Mouse (Mus musculus) kidney, postnatal 25 days (tissue): ENCODE measurements around the gene Slc2a4.
"Not testable (repeated sequence)": the region's sequence is repeated elsewhere in the genome, so short reads cannot be mapped to it uniquely, and the experiment has no call there.

ENCODE experiments used
- DNase-seq, 2 experiments: peaks; one replicate each; pipeline ENCODE4 v3.0.0; 2021; ENCODE audit warnings: mixed read lengths in 2 of 2

The Slc2a4 gene

GRCm38 (mm10) chr11:69919053-69919452 is 28.9 kb downstream of the Slc2a4 start:
- no peak for DNase-seq

GRCm38 (mm10) chr11:69918118-69918517 is 29.9 kb downstream of the Slc2a4 start:
- DNase-seq = no peak

- DNase-seq = no peak
Measured at GRCm38 (mm10) chr11:69917379-69917948, 30.5 kb downstream of the Slc2a4 start.

GRCm38 (mm10) chr11:69916652-69917378 is 31.2 kb downstream of the Slc2a4 start:
- not testable (repeated sequence) for DNase-seq

GRCm38 (mm10) chr11:69915667-69916627 is 32.0 kb downstream of the Slc2a4 start:
- DNase-seq = no peak

GRCm38 (mm10) chr11:69914917-69915430 is 33.0 kb downstream of the Slc2a4 start:
- DNase-seq = no peak

- DNase-seq = no peak
Measured at GRCm38 (mm10) chr11:69914372-69914764, 33.6 kb downstream of the Slc2a4 start.

GRCm38 (mm10) chr11:69913554-69914371 is 34.2 kb downstream of the Slc2a4 start, which contains the start of gene Gps2:
Gene Gps2 (plus strand): TSS chr11:69913888.
- DNase-seq = peak; percentile 94 to 96

GRCm38 (mm10) chr11:69912716-69913530 is 35.1 kb downstream of the Slc2a4 start:
- DNase-seq = no peak

GRCm38 (mm10) chr11:69911701-69912100 is 36.3 kb downstream of the Slc2a4 start:
- no peak for DNase-seq

GRCm38 (mm10) chr11:69910781-69911560 is 37.0 kb downstream of the Slc2a4 start:
- peak; percentile 72 to 92 for DNase-seq

GRCm38 (mm10) chr11:69910177-69910576 is 37.8 kb downstream of the Slc2a4 start:
- no peak for DNase-seq

GRCm38 (mm10) chr11:69909174-69909573 is 38.8 kb downstream of the Slc2a4 start:
- no peak for DNase-seq

GRCm38 (mm10) chr11:69908645-69909044 is 39.3 kb downstream of the Slc2a4 start:
- DNase-seq = peak; percentile 94 to 97

GRCm38 (mm10) chr11:69904311-69904710 is 43.7 kb downstream of the Slc2a4 start:
- DNase-seq = no peak

GRCm38 (mm10) chr11:69902972-69903371 is 45.0 kb downstream of the Slc2a4 start:
- DNase-seq = no peak

GRCm38 (mm10) chr11:69901993-69902392 is 46.0 kb downstream of the Slc2a4 start:
- DNase-seq = no peak

GRCm38 (mm10) chr11:69901406-69901846 is 46.6 kb downstream of the Slc2a4 start:
- DNase-seq = peak; percentile 94 to 99

GRCm38 (mm10) chr11:69900471-69901405 is 47.2 kb downstream of the Slc2a4 start, which contains the start of the genes 2810408A11Rik and Neurl4:
Gene 2810408A11Rik (minus strand): TSS chr11:69900987.
Gene Neurl4 (plus strand): TSS chr11:69901072.
- peak; percentile 91 to 97 for DNase-seq
